Mouse (Mus musculus) forebrain, embryonic 13.5 days (tissue): ENCODE measurements at regions not wholly inside any gene's neighbourhood (a gene's known extent, or its start where the extent isn't known, plus 50 kb on each side); places are given as distances from the start of the nearest gene placed in this dataset.

ENCODE experiments used
- ATAC-seq: fragments of 200-750 bp; cut with Nextera tagmentation; 2 replicates; pipeline ENCODE4 v1.8.0; 2017
- H3K27ac ChIP-seq: fragments of 300-500 bp; sonication (generic); 2 replicates; pipeline ENCODE4 v1.5.1; 2015; ENCODE audit warnings: inconsistent platforms, mild to moderate bottlenecking, moderate library complexity
- H3K27me3 ChIP-seq: fragments of 300-500 bp; sonication (generic); 2 replicates; pipeline ENCODE4 v1.6.1; 2015; ENCODE audit warnings: mild to moderate bottlenecking, inconsistent platforms
- H3K36me3 ChIP-seq: fragments of 300-500 bp; sonication (generic); 2 replicates; pipeline ENCODE4 v1.6.1; 2015; ENCODE audit warnings: mild to moderate bottlenecking, inconsistent platforms; ENCODE audit not compliant: poor library complexity, severe bottlenecking
- H3K4me1 ChIP-seq: fragments of 300-500 bp; sonication (generic); 2 replicates; pipeline ENCODE4 v1.6.1; 2015; ENCODE audit warnings: inconsistent platforms
- H3K4me2 ChIP-seq: fragments of 300-500 bp; sonication (generic); 2 replicates; pipeline ENCODE4 v1.6.1; 2015; ENCODE audit warnings: inconsistent platforms, mild to moderate bottlenecking, moderate library complexity
- H3K4me3 ChIP-seq: fragments of 300-500 bp; sonication (generic); 2 replicates; pipeline ENCODE4 v1.5.1; 2015; ENCODE audit warnings: mild to moderate bottlenecking, inconsistent platforms
- H3K9ac ChIP-seq: fragments of 300-500 bp; sonication (generic); 2 replicates; pipeline ENCODE4 v1.6.1; 2015; ENCODE audit warnings: mild to moderate bottlenecking, inconsistent platforms
- H3K9me3 ChIP-seq: fragments of 300-500 bp; sonication (generic); replicated peaks from 2 replicates; pipeline ENCODE4 v1.6.1; 2016; ENCODE audit warnings: inconsistent platforms
- WGBS: fragments of 180-500 bp; shearing (Covaris S2); methylation state at CpG from one replicate; pipeline ENCODE4 v1.1.7; 2015; 5-methylcytosine and 5-hydroxymethylcytosine counted together

DNA sequence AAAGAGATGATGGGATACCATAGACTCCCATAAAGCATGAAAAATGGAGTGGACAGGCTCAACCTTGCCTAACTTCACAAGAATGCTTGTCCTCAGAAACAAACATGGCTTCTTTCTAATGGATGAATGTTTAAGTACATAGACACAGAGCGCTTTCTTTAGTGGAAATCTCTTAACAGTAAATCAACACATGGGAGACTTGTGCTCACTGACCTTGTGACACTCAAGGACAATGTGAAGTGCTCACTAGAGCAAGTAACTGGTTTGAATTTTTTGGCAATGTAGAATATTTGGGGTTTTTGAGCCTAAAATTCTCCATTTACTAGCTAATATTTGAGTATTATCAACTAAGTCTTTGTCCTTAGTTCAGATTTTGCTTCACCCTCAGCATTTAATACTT lies 88.0 kb downstream of the Tent5c start:
- H3K4me1 ChIP-seq: no peaks in the 10 kb centered on the region
- H3K4me2 ChIP-seq: no peak overlapping the region
- no peaks in the 10 kb centered on the region for H3K9me3 ChIP-seq
- H3K4me3 ChIP-seq: no peak overlapping the region
- no peak for ATAC-seq
- no peaks in the 10 kb centered on the region for H3K36me3 ChIP-seq
- H3K27me3 ChIP-seq: no peaks in the 10 kb centered on the region
- no peak overlapping the region for H3K27ac ChIP-seq
- no peak overlapping the region for H3K9ac ChIP-seq
- WGBS: 98% methylated on average over 1 of the region's 1 CpGs

DNA sequence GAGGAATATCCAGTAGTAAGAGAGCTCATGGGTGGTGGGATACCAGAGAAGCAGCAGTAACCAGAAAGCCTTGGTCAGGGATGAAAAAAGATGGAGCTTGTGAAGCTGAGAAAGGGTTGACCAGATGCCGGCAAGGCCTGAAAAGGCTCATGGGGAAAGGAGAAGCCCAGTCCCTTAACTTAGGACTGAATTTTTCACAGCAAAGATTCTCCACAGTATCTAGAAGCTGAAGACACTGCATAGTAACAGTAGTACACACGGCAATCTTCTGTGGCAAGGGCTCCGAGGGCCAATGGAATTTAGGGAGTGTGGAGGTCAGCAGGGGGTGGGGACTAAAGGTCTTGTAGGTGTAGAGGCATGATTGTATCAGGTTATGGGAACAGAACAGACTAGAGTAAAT lies 91.6 kb downstream of the Tent5c start:
- 92% methylated on average over 3 of the region's 3 CpGs for WGBS
- no peaks in the 10 kb centered on the region for H3K27me3 ChIP-seq
- H3K36me3 ChIP-seq: no peaks in the 10 kb centered on the region
- H3K9me3 ChIP-seq: no peaks in the 10 kb centered on the region
- no peak overlapping the region for H3K9ac ChIP-seq
- H3K4me3 ChIP-seq: no peak overlapping the region
- H3K27ac ChIP-seq: no peak overlapping the region
- no peak for ATAC-seq
- no peak overlapping the region for H3K4me2 ChIP-seq
- no peaks in the 10 kb centered on the region for H3K4me1 ChIP-seq

DNA sequence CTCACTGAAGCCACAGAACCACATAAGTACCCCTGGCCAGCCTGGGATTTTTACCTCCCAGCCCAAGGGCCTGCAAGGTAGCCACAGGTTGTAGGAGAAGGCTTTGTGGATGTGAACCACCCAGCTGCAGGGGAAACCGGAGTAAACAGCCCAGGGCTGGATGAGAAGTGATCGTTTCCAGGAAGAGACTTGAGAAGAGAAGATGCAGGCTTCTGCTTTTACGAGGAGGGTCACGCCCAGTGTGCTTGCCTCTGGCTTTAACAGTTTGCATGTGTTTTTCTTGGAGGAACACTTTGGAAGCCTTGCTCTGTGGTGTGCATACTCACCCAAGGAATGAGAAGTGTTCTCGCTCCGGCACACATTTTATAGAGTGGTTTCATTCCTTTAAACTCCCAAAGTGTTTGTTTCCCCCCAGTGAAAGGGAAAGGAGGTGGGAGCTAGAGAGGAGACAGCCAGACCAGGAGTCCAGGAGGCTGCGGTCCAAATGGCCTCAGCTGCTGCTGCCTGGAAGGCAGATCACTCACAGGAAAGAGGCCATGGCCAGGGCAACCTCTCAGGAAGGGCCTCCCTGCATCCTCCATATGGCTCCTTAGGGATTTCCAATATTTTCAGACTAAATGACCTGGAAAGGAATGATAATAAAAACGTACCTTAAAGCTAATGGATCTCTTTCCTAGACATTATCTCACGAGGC lies 94.1 kb downstream of the Tent5c start:
- H3K4me1 ChIP-seq: no peaks in the 10 kb centered on the region
- H3K27ac ChIP-seq: no peak overlapping the region
- no peak overlapping the region for H3K9ac ChIP-seq
- no peaks in the 10 kb centered on the region for H3K27me3 ChIP-seq
- H3K9me3 ChIP-seq: no peaks in the 10 kb centered on the region
- no peaks in the 10 kb centered on the region for H3K36me3 ChIP-seq
- H3K4me3 ChIP-seq: no peak overlapping the region
- no peak overlapping the region for H3K4me2 ChIP-seq
- ATAC-seq: no peak
- WGBS: 83% methylated on average over 9 of the region's 9 CpGs

DNA sequence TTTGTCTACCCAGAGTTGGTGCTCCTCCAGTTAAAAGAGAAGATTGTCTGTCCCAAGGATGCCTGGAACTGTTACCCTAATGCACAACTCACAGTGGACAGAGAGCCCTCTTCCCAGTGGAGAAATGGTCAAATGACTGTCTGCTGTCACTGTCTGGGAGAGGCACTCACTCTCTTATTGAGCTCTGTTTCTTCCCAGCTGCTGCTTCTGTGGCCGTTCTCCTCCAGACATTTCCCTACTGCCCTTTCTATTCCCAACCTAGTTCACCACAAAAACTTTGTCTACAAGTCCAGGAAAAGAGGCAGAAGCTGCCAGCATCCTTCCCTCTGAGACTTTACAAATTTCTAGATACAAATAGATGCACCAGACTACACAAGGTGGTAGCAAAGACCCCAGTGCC lies 95.2 kb downstream of the Tent5c start:
- no peak for ATAC-seq
- H3K27me3 ChIP-seq: no peaks in the 10 kb centered on the region

DNA sequence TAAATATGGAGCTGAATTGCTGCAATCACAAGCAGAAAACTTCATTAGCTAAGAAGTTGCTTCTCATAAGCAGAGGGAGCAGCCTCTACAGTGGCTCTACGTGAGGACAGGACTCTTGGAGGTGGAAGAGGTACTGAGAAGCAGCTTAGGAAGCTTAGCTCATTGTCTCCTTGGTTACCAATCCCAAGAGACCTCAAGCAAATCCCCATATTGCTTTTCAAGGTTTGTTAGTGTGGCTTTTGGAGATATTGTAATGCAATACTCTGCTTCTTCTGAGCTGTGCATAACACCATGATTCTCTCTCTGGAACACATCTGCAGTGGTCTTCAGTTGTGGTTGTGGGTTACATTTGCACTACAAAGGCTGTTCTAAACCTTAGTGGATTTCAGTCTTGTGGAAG lies 106.9 kb downstream of the Tent5c start:
- Histone ChIP-seq H3K4me2 (no peak overlapping the region), H3K27me3 (no peaks in the 10 kb centered on the region), H3K4me1 (no peaks in the 10 kb centered on the region), H3K36me3 (no peaks in the 10 kb centered on the region), H3K27ac (no peak overlapping the region), H3K9ac (no peak overlapping the region), H3K4me3 (no peak overlapping the region), H3K9me3 (no peaks in the 10 kb centered on the region)
- WGBS: 56% methylated on average over 1 of the region's 1 CpGs
- ATAC-seq: no peak

More for the DNA sequence above, 95.2 kb downstream of the Tent5c start:
- Histone ChIP-seq H3K27ac (no peak overlapping the region), H3K36me3 (no peaks in the 10 kb centered on the region), H3K4me3 (no peak overlapping the region), H3K4me1 (no peaks in the 10 kb centered on the region), H3K4me2 (no peak overlapping the region), H3K9me3 (no peaks in the 10 kb centered on the region), H3K9ac (no peak overlapping the region)
- 96% methylated on average over 1 of the region's 1 CpGs for WGBS

DNA sequence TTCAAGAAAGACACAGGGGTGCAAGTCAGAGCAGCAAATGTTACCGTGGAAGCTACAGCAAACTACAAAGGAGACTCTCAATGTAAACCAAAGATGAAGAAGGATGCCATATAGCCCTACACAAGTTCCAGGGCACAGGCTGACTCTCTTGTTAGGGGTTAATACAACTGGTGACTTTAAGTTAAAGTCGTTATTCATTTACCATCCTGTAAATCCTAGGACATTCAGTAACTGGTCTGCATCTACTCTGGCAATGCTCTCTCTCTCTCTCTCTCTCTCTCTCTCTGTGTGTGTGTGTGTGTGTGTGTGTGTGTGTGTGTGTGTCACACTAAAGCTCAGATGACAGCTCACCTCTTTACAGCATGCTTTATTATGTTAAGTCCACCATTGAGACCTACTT lies 107.8 kb downstream of the Tent5c start:
- Histone ChIP-seq H3K9me3 (no peaks in the 10 kb centered on the region), H3K9ac (no peak overlapping the region), H3K27me3 (no peaks in the 10 kb centered on the region), H3K4me3 (no peak overlapping the region), H3K27ac (no peak overlapping the region), H3K4me2 (no peak overlapping the region), H3K4me1 (no peaks in the 10 kb centered on the region), H3K36me3 (no peaks in the 10 kb centered on the region)
- 81% methylated on average over 2 of the region's 2 CpGs for WGBS
- no peak for ATAC-seq

DNA sequence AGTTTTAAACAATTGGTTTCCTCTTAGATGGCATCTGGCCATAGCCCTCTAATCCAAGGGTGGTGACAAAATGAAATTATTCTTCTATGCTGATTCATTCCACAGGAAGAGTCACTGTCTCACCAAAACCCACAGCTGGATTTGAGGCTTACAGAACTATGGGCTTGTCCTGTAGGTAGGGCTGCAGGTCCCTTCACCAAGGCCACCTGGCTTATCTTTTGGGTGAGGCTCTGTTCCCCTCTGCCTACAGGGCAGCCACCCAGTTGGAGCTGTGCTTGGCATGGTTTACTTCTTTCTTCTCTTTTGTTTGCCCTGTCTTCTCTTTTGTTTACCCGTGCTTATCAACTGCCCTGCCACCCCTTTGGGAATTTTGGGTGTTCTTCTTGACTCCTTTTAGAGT lies 113.0 kb downstream of the Tent5c start:
- Histone ChIP-seq H3K4me2 (no peak overlapping the region), H3K9ac (no peak overlapping the region), H3K27ac (no peak overlapping the region), H3K9me3 (no peaks in the 10 kb centered on the region), H3K4me1 (no peaks in the 10 kb centered on the region), H3K4me3 (no peak overlapping the region), H3K36me3 (no peaks in the 10 kb centered on the region), H3K27me3 (no peaks in the 10 kb centered on the region)
- 76% methylated on average over 1 of the region's 1 CpGs for WGBS
- ATAC-seq: no peak

DNA sequence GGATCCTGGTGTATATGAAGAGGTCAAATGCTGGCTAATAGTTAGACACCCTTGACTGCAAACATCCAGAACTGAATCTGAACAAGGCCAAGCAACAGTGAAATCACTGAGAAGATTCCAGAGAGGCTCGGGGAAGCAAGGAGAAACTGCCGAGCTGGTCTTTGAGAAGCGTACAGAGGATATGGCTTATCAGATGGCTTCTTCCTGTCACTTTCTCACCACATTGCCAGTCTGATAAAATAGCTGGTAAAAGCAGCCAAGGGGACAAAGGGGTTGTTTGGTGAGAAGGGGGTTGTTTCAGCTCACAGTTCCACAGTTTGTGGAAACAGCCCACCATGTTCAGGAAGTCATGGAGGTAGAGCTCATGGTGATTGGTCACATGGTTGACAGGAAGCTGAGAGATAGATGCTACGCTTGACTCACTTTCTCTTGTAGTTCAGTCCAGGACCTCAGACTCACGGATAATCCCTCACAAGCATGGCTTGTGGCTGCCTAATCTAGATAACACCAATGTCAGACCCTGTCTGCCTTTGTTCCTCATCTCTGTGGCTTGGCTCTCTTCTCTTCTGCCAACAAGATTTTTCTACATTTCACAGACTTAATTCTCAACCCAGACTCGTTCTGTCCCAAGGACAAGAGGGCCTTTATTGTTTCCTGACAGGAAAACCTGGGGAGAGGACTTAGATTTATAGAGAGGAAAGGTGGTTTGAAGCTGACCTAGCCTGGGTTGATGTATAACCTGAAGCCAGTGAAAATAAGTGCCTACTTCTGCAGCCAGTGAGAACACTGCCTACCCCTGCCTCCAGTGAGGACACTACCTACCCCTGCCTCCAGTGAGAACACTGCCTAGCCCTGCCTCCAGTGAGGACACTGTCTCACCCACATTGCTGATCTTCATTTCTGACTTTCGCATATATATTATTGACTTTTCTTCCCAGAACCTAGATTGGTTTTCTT lies 122.0 kb downstream of the Tent5c start:
- no peak overlapping the region for H3K4me2 ChIP-seq
- no peak overlapping the region for H3K27ac ChIP-seq
- no peaks in the 10 kb centered on the region for H3K27me3 ChIP-seq
- no peaks in the 10 kb centered on the region for H3K36me3 ChIP-seq
- H3K9ac ChIP-seq: no peak overlapping the region
- no peak for ATAC-seq
- no peaks in the 10 kb centered on the region for H3K9me3 ChIP-seq
- WGBS: 82% methylated on average over 7 of the region's 7 CpGs
- H3K4me1 ChIP-seq: no peaks in the 10 kb centered on the region
- no peak overlapping the region for H3K4me3 ChIP-seq

DNA sequence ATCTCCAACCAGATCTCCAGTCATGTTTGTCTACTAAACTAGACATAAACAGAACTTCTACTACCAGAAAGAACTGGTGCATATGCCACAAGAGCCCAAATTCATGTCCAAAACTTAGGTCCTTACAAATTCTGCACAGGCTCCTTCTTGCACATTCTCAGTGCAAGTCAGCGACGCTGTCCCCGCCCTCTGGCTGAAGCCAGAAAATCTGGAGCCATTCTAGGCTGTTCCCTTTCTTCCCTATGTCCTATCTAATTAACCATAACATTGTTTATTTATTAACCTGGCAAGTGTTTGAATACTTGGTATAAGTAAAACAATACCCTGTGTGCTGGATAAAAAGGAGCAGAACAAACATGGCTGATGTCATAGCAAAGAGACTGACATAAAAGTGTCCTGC lies 122.7 kb downstream of the Tent5c start:
- Histone ChIP-seq H3K27ac (no peak overlapping the region), H3K4me3 (no peak overlapping the region), H3K9me3 (no peaks in the 10 kb centered on the region), H3K36me3 (no peaks in the 10 kb centered on the region), H3K4me2 (no peak overlapping the region), H3K4me1 (no peaks in the 10 kb centered on the region), H3K27me3 (no peaks in the 10 kb centered on the region), H3K9ac (no peak overlapping the region)
- WGBS: 92% methylated on average over 3 of the region's 3 CpGs
- ATAC-seq: no peak

DNA sequence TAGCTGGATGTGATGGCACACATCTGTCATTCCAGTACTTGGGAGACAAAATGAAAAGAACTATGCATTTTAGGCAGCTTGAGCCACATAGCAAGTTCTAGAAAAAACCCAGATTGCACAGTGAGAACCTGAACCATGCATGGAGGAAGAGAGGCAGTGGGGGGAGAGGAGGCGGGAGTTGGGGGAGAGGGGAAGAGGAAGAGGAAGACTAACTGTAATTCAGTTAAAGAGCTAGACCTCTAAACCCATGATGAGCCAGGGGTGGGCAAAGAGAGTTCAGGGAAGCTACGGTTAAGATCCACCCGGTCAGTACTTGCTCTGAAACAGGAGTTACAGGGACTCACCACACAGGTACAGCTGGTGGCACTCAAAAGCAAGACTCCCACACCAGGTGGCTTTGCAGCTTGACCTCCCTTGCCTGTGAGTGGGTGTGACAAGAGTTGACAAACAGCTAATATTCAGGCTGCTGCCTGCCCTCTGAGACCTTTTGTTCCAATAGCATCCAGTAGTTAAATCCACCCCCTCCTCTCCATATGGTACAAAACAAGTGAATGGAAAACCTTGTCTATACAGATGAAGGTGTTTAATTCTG lies 123.7 kb downstream of the Tent5c start:
- H3K27me3 ChIP-seq: no peaks in the 10 kb centered on the region
- H3K36me3 ChIP-seq: no peaks in the 10 kb centered on the region
- no peaks in the 10 kb centered on the region for H3K9me3 ChIP-seq
- no peak for ATAC-seq
- H3K4me3 ChIP-seq: no peak overlapping the region
- no peak overlapping the region for H3K27ac ChIP-seq
- 83% methylated on average over 3 of the region's 3 CpGs for WGBS
- H3K4me1 ChIP-seq: no peaks in the 10 kb centered on the region
- H3K9ac ChIP-seq: no peak overlapping the region
- H3K4me2 ChIP-seq: no peak overlapping the region

DNA sequence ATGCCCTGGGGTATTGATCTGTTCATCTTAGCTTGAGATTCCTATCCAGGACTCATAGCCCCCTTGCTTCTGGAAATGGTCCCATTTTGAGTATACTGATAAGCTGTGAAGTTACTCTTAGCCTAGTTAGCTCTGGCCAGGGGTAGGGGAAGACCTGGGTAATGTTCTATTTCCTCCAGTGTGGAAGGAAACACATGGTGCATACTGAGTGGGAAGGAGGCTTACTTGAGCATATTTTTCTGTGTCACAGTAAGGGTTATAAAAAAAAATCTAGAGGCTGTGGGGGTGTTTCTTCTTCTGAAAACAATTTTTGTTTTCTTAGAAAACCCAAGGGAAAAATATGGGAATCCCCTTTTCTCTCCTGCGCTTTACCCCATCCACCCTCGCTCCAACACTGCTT lies 124.4 kb downstream of the Tent5c start:
- no peaks in the 10 kb centered on the region for H3K9me3 ChIP-seq
- WGBS: 90% methylated on average over 2 of the region's 2 CpGs
- no peak overlapping the region for H3K4me2 ChIP-seq
- no peak overlapping the region for H3K27ac ChIP-seq
- no peak for ATAC-seq
- no peaks in the 10 kb centered on the region for H3K4me1 ChIP-seq
- H3K4me3 ChIP-seq: no peak overlapping the region
- no peaks in the 10 kb centered on the region for H3K36me3 ChIP-seq
- no peaks in the 10 kb centered on the region for H3K27me3 ChIP-seq
- H3K9ac ChIP-seq: no peak overlapping the region

DNA sequence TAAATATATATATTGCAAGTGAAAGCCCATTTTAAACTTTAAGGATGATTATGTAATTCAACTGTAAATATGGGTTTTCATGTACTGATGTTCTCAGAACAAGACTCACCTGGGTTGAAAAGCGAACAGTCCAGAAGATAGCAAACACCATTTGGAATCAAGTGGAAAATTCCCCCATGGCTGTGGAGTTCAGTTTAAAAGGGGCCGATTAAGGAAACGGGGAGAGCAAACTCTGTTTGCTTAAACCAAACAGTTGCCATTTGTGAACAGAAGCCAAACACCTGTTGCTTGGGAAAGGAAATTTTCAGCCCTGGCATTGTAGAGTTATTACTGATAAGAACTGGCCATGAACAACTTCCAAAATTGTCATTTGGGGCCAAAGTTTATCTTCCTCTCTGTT lies 126.1 kb downstream of the Tent5c start:
- H3K9ac ChIP-seq: no peak overlapping the region
- H3K27me3 ChIP-seq: no peaks in the 10 kb centered on the region
- no peaks in the 10 kb centered on the region for H3K9me3 ChIP-seq
- H3K4me1 ChIP-seq: peaks cover 2% of the 10 kb centered on the region; the same call in 1 of the 2 replicates
- H3K36me3 ChIP-seq: no peaks in the 10 kb centered on the region
- H3K27ac ChIP-seq: no peak overlapping the region
- no peak overlapping the region for H3K4me3 ChIP-seq
- no peak overlapping the region for H3K4me2 ChIP-seq
- 92% methylated on average over 3 of the region's 3 CpGs for WGBS
- no peak for ATAC-seq
